Mouse (Mus musculus) heart, embryonic 11.5 days (tissue): ENCODE measurements at regions not wholly inside any gene's neighbourhood (a gene's known extent, or its start where the extent isn't known, plus 50 kb on each side); places are given as distances from the start of the nearest gene placed in this dataset.

Source experiments
- ATAC-seq: fragments of 200-750 bp; cut with Nextera tagmentation; replicated peaks from 2 replicates; pipeline ENCODE4 v1.8.0; 2017; ENCODE audit warnings: moderate library complexity; ENCODE audit not compliant: insufficient number of reproducible peaks, low FRiP score, low TSS enrichment
- H3K27ac ChIP-seq: fragments of 300-500 bp; sonication (generic); 2 replicates; pipeline ENCODE4 v1.5.1; 2014; ENCODE audit warnings: mild to moderate bottlenecking, low read depth, low read length
- H3K27me3 ChIP-seq: fragments of 300-500 bp; sonication (generic); 2 replicates; pipeline ENCODE4 v1.6.1; 2014; ENCODE audit warnings: mild to moderate bottlenecking, low read length, mixed read lengths; ENCODE audit not compliant: control insufficient read depth, insufficient read depth
- H3K36me3 ChIP-seq: fragments of 300-500 bp; sonication (generic); 2 replicates; pipeline ENCODE4 v1.6.1; 2014; ENCODE audit warnings: mild to moderate bottlenecking, low read length, moderate library complexity, mixed read lengths; ENCODE audit not compliant: control insufficient read depth, insufficient read depth
- H3K4me1 ChIP-seq: fragments of 300-500 bp; sonication (generic); 2 replicates; pipeline ENCODE4 v1.6.1; 2014; ENCODE audit warnings: low read length; ENCODE audit not compliant: control insufficient read depth, insufficient read depth
- H3K4me2 ChIP-seq: fragments of 300-500 bp; sonication (generic); 2 replicates; pipeline ENCODE4 v1.6.1; 2014; ENCODE audit warnings: mild to moderate bottlenecking, moderate library complexity
- H3K4me3 ChIP-seq: fragments of 300-500 bp; sonication (generic); 2 replicates; pipeline ENCODE4 v1.5.1; 2014; ENCODE audit warnings: low read depth, low read length
- H3K9ac ChIP-seq: fragments of 300-500 bp; sonication (generic); 2 replicates; pipeline ENCODE4 v1.6.1; 2014; ENCODE audit warnings: mild to moderate bottlenecking, low read depth, low read length, moderate library complexity
- H3K9me3 ChIP-seq: fragments of 300-500 bp; sonication (generic); replicated peaks from 2 replicates; pipeline ENCODE4 v1.6.1; 2016; ENCODE audit warnings: low read length; ENCODE audit not compliant: control insufficient read depth
- WGBS: fragments of 180-500 bp; shearing (Covaris S2); extraction: QIAGEN DNeasy Blood & Tissue Kit; methylation state at CpG from one replicate; pipeline ENCODE4 v1.1.7; 2014; ENCODE audit not compliant: insufficient replicate concordance; 5-methylcytosine and 5-hydroxymethylcytosine counted together

DNA sequence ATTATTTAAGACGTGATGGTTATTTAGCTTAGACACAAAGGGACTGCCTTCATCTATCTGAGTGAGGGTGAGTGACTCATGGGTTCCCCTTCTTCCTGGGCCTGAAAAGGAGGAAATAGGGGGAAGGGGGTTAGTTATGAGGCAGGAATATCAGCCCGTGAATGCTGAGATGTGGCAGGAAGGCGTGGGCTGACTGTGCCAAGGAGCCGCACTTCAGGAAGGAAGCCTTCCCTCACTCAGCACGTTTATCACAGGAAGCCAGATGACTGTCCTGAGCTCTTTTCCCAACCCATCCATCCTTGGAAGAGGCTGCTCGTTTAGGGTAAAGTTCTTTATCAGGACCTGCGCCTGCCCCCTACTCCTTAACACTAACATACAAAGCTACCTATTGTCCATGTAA is 403.5 kb downstream of the Plk2 start:
- no peaks in the 10 kb centered on the region for H3K36me3 ChIP-seq
- H3K27ac ChIP-seq = no peak overlapping the region
- no peak overlapping the region for H3K9ac ChIP-seq
- no peaks in the 10 kb centered on the region for H3K9me3 ChIP-seq
- no peaks in the 10 kb centered on the region for H3K27me3 ChIP-seq
- no peaks in the 10 kb centered on the region for H3K4me1 ChIP-seq
- WGBS = 19% methylated on average over 7 of the region's 7 CpGs
- no peak overlapping the region for H3K4me2 ChIP-seq
- no peak; the same call in 1 of the 2 replicates for ATAC-seq
- H3K4me3 ChIP-seq = no peak overlapping the region

GRCm38 (mm10) chr13:110802841-110803240 is 408.0 kb downstream of the Plk2 start:
- Histone ChIP-seq H3K27me3 (no peaks in the 10 kb centered on the region), H3K9me3 (no peaks in the 10 kb centered on the region), H3K4me1 (no peaks in the 10 kb centered on the region), H3K9ac (no peak overlapping the region), H3K36me3 (no peaks in the 10 kb centered on the region), H3K27ac (no peak overlapping the region), H3K4me3 (no peak overlapping the region), H3K4me2 (no peak overlapping the region)
- ATAC-seq = no peak
- 69% methylated on average over 6 of the region's 6 CpGs for WGBS

DNA sequence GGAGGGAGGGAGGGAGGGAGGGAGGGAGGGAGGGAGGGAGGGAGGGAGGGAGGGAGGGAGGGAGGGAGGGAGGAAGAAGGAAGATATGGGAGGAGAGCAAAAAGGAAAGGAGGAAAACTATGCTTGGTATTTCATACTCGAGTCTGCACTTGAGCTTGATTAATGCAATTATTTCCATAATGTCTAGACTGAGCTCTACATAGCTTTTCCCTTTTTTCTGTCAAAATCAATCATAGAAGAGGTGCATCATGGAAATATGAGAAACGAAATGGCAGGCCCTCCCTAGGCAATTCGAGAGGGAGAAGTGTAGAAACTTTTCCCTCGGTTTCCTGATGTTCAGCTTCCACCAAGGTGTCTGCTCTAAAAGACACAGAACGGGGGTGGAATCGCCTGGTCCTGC is 417.6 kb downstream of the Plk2 start:
- no peak overlapping the region for H3K4me3 ChIP-seq
- H3K27ac ChIP-seq = no peak overlapping the region
- no peaks in the 10 kb centered on the region for H3K9me3 ChIP-seq
- no peaks in the 10 kb centered on the region for H3K27me3 ChIP-seq
- 73% methylated on average over 6 of the region's 6 CpGs for WGBS
- no peak overlapping the region for H3K4me2 ChIP-seq
- H3K4me1 ChIP-seq = no peaks in the 10 kb centered on the region
- H3K9ac ChIP-seq = no peak overlapping the region
- H3K36me3 ChIP-seq = no peaks in the 10 kb centered on the region
- no peak for ATAC-seq

DNA sequence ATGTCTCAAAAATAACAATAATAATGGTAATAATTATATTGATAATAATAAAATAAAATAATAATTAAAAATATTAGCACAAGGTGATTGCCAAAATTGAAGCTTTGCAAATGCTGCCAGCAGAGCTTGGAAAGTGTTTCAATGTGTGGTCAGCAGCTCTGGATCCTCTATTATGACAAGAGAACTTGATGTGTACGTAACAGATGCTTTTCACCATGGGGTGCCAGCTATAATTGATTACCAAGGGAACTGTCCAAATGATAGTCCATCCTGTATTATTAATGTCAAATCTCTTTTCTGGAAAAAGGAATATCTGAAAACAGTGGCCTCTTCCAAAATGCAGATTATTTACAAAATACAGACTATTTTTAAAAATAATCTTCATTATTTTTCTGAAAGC is 419.2 kb downstream of the Plk2 start:
- H3K4me3 ChIP-seq = no peak overlapping the region
- H3K4me2 ChIP-seq = no peak overlapping the region
- no peak overlapping the region for H3K27ac ChIP-seq
- H3K4me1 ChIP-seq = no peaks in the 10 kb centered on the region
- no peak for ATAC-seq
- H3K27me3 ChIP-seq = no peaks in the 10 kb centered on the region
- no peak overlapping the region for H3K9ac ChIP-seq
- no peaks in the 10 kb centered on the region for H3K36me3 ChIP-seq
- WGBS = 84% methylated on average over 1 of the region's 1 CpGs
- no peaks in the 10 kb centered on the region for H3K9me3 ChIP-seq

GRCm38 (mm10) chr13:110819301-110819862 is 424.5 kb downstream of the Plk2 start:
- Histone ChIP-seq H3K27ac (no peak overlapping the region), H3K9ac (no peak overlapping the region), H3K36me3 (no peaks in the 10 kb centered on the region), H3K4me1 (no peaks in the 10 kb centered on the region), H3K27me3 (no peaks in the 10 kb centered on the region), H3K4me3 (no peak overlapping the region), H3K4me2 (no peak overlapping the region), H3K9me3 (no peaks in the 10 kb centered on the region)
- ATAC-seq = no peak
- 57% methylated on average over 2 of the region's 2 CpGs for WGBS

DNA sequence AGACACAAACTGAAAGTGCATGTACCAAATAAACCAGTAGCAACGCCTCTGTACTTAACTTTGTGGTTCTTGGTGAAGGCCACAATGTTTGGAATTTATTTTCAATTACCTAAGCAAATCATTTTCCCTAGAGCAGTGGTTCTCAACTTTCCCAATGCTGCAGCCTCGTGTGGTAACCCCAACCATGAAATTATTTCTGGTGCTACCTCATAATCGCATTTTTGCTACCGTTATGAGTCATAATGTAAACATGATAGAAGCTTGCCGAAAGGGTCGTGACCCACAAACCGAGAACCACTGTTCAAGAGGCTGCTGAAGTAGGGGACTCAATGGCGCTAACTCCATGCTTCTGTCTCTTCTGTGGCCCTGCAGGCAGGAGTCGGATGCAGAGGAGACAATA is 429.9 kb upstream of the Actbl2 start:
- ATAC-seq = no peak
- no peak overlapping the region for H3K4me2 ChIP-seq
- H3K4me1 ChIP-seq = no peaks in the 10 kb centered on the region
- H3K36me3 ChIP-seq = no peaks in the 10 kb centered on the region
- 82% methylated on average over 9 of the region's 9 CpGs for WGBS
- no peak overlapping the region for H3K4me3 ChIP-seq
- no peaks in the 10 kb centered on the region for H3K9me3 ChIP-seq
- no peak overlapping the region for H3K9ac ChIP-seq
- no peaks in the 10 kb centered on the region for H3K27me3 ChIP-seq
- no peak overlapping the region for H3K27ac ChIP-seq

GRCm38 (mm10) chr13:110832442-110832841 is 422.4 kb upstream of the Actbl2 start:
- H3K4me3 ChIP-seq = no peak overlapping the region
- H3K4me1 ChIP-seq = no peaks in the 10 kb centered on the region
- ATAC-seq = no peak
- WGBS = 69% methylated on average over 5 of the region's 5 CpGs
- no peak overlapping the region for H3K9ac ChIP-seq
- no peaks in the 10 kb centered on the region for H3K36me3 ChIP-seq
- no peak overlapping the region for H3K4me2 ChIP-seq
- H3K27me3 ChIP-seq = no peaks in the 10 kb centered on the region
- H3K27ac ChIP-seq = no peak overlapping the region
- no peaks in the 10 kb centered on the region for H3K9me3 ChIP-seq

DNA sequence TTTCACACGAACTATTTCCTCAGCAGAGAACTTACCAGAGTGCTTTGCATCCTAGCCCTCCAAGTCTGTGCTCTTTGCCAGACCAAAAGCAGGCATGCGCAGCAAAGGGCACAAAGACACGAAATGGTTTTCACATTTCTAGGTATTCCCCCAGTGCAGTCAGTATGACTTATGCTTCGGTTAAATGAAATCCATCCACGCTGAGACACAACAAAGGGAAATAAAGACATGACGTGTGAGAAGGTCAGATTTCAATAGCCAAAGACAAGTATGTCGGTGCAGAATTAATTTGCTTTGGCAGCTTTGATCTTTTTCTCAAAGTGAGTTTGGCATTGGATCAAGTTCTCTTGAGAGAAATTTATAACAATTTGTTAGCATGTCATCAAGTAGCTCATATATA is 417.9 kb upstream of the Actbl2 start:
- Histone ChIP-seq H3K9me3 (no peaks in the 10 kb centered on the region), H3K27me3 (no peaks in the 10 kb centered on the region), H3K4me3 (no peak overlapping the region), H3K36me3 (no peaks in the 10 kb centered on the region), H3K4me2 (no peak overlapping the region), H3K27ac (no peak overlapping the region), H3K9ac (no peak overlapping the region), H3K4me1 (no peaks in the 10 kb centered on the region)
- no peak for ATAC-seq
- WGBS = 75% methylated on average over 7 of the region's 7 CpGs

GRCm38 (mm10) chr13:110841949-110842348 is 412.9 kb upstream of the Actbl2 start:
- Histone ChIP-seq H3K27me3 (no peaks in the 10 kb centered on the region), H3K9ac (no peak overlapping the region), H3K9me3 (no peaks in the 10 kb centered on the region), H3K36me3 (no peaks in the 10 kb centered on the region), H3K4me1 (no peaks in the 10 kb centered on the region), H3K27ac (no peak overlapping the region), H3K4me3 (no peak overlapping the region), H3K4me2 (no peak overlapping the region)
- no peak for ATAC-seq
- WGBS = 82% methylated on average over 7 of the region's 7 CpGs
